Mouse (Mus musculus): ENCODE measurements around the gene Sox5.
"Not testable (repeated sequence)": the region's sequence is repeated elsewhere in the genome, so short reads cannot be mapped to it uniquely, and the experiment has no call there.

Sox5 gene

GRCm38 (mm10) chr6:144182429-144182828, 599.3 kb downstream of the Sox5 start:
- not testable (repeated sequence) for DNase-seq (ENCODE audit: low spot score in 2 of 2)

DNA sequence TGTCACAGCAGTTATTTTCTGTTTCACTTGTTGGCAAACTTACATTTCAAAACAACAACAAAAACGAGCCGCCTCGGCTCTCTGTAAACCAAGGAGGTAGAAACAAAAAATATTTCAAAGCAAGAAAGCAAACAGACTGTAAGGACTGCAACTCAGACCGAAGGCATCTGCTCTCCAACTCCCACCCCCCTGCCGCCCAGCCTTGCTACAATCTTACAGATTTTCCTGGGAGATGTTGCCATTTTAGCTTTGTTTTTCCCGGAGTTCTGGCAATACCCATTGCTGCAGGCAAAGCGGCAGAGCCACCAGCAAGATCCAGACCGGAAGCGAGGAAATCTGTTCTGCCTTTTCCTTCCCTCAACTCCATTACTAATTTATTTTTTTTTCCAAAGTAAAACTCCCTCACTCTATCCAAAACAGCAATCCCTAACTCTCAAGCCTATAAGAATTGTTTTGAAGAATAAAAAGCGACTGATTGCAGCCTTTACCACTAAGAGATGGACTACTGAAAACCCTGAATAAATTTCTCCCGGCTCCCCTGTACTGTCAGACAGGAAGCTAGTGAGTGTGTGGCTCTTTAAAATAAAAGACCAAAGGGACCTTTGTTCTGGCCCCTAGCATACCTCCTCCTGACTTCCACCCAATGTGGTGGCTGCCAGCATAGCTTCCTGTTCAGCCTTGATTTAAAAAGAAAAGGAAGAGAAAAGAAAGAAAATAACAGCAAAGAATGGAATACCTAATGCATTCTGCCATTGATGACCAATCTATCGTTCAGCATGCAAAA, 600.5 kb downstream of the Sox5 start:
- DNase-seq (ENCODE audit: low spot score in 2 of 2): no peak

GRCm38 (mm10) chr6:144179111-144179510, 602.7 kb downstream of the Sox5 start:
- no peak for DNase-seq (ENCODE audit: low spot score in 2 of 2)

DNA sequence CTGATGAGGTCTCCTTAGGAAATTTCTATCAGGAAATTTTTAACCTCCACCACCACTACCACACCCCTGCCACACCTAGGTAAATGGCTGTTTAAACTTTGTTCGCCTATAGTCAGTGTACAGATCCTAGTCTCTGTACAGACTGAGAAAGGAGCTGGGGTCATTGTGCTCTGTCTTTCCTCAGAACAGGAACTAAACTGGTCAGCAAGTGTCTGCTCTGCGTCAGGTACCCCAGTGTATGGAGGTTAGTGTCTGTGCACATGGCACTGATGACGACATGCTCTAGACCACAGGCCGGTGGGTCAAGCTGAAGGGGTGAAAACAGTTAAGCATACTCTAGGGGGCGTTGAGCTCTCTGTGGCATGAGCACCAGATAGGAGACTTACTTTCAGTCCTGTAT, 605.1 kb downstream of the Sox5 start:
- DNase-seq (ENCODE audit: low spot score in 2 of 2): no peak

GRCm38 (mm10) chr6:144175590-144175989, 606.2 kb downstream of the Sox5 start:
- no peak for DNase-seq (ENCODE audit: low spot score in 2 of 2)

DNA sequence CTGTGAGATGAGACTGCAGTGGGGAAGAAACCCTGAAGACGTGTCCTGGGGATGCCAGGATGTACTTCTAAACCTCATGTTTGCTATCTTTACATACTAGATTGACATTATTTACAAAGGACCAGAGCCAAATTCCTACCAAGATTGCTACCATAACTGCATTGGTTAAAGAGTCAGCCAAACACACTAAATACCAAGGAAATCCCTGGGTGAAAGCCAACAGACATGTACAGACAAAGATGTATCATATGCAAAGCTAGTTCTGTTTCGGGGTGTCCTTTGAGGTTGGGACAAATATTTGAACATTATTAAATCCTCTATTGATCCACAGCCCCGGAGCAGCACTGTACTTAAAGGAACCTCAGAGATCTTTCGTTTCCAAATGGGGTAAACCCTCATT, 611.2 kb downstream of the Sox5 start:
- DNase-seq (ENCODE audit: low spot score in 2 of 2): no peak

DNA sequence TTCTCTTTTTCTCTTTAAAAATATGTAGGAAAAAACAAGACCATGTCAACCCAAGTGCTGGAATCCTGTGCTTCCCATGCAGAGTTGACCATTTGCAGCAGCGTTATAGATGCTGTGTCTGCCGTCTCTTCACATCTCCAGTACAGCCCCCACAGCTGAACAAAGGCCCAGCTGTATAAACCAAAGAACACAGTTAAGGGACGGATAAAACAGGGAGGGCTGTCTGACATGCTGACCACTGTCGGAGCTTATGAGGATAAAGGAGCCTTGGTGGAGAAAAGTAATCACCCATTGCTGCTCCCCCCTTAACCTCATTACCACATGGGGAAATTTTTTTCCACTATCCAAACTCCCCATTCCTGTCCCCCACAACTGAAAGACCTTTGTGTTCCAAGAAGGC, 612.0 kb downstream of the Sox5 start:
- DNase-seq (ENCODE audit: low spot score in 2 of 2): no peak

DNA sequence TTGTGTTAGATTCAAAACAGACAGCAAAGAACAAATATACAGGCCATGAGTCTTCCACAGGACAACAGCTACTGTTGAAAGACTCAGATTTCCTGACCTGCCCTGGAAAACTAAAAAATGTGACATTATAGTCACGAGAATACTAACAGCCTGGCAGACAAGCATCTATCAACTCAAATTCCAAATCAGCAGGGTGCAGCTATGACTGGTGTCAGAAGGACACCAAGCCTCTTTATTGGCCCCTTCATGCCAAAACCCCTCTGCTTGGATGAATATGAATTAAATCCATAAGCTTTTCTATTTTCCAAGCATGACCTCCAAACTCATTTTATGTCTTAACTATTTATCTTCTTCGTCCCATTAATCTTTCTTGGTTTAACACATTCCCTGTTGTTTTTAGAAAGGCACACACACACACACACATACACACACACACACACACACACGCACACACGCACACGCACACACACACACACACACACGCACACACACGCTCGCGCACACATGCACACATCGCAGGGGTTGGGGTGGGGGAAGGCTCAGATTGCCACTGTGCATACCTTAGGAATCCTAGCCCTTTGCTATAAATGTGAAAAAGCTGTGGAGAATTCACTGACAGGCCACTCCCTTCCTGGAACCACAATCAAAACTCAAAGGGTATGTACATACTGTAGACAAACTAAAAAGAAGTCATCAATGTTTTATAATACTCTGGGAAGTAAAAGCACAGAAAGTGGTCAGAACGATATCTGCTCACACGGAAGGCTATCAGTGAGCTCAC, 612.9 kb downstream of the Sox5 start:
- no peak for DNase-seq (ENCODE audit: low spot score in 2 of 2)

GRCm38 (mm10) chr6:144167058-144167457, 614.7 kb downstream of the Sox5 start:
- no peak for DNase-seq (ENCODE audit: low spot score in 2 of 2)

DNA sequence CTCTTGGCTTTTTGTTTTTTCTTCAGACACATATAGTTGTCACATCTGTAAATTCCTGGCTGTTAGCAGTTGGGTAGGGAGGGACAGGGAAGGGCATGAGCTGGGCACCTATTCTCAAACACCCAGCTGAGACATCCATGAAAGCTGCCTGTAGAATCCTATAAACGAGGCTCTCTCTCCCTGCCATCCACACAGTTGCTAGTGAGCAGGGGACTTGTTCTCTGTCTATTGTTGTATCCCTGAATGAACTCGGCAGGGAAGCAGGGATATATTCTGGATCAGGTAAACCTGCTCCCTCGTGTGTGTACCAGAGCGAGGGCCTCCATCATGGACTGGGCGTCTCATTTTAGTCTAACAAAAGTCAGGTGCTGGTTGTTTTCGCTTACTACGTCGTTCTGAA, 615.1 kb downstream of the Sox5 start:
- DNase-seq (ENCODE audit: low spot score in 2 of 2): no peak

DNA sequence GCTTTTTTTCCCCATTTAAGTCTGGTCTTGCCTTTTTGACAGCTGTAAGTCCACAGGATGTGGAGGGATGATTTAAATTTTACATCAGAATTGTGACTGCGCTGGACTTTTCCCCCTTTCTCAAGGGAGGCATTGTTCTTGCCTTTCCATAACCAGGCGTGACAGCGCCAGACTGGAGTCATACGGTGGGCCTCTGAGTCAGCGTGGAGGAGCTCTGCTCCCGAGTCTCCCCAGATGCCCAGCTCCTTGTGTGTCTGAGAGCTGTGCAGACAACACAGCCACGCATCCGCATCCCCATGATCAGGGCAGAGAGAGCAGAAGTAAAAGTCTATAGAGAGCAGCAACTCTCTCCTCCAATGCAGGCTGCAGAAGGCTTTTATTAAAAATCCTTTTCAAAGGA, 615.7 kb downstream of the Sox5 start:
- no peak for DNase-seq (ENCODE audit: low spot score in 2 of 2)

- no peak for DNase-seq (ENCODE audit: low spot score in 2 of 2)
Measured at GRCm38 (mm10) chr6:144163501-144163900, 618.3 kb downstream of the Sox5 start.

DNA sequence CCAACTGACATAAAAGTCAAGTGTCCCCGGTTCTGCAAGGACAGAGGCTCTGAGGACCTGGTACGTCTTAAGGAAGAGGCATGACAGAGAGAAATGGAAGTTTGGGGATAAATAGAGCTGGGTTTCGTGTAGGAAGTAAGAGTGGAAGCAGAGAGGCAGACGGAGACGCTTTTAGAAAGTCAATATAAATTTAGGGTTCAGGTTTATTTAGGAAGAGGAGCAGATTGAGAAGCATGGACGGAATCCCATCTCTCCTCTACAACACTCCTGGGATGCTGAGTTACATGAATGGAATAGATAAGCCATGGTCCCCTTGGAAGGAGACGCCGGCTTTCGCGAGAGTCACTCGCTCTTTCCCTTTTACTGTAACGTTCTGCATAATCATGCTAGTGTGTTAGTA, 623.1 kb downstream of the Sox5 start:
- no peak for DNase-seq (ENCODE audit: low spot score in 2 of 2)

GRCm38 (mm10) chr6:144154892-144155424, 626.8 kb downstream of the Sox5 start:
- no peak for DNase-seq (ENCODE audit: low spot score in 2 of 2)

DNA sequence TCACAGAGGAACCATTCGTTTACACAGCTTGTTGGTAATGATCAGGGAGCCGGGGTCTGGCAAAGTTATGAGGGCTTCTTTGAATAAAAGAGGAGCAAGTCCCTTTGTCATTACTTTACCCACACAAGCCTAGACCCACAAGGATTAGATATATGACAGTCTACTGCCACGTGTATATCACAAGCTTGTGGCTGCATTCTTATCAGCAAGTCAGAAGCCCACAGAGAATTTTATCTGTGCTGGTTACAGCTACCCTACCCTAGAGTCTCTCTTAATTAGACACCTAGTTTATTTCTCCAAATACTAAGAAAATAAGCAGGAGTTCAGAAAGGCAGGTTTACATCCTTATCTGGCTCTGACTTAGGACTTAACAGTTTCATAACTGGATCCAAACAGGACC, 629.8 kb downstream of the Sox5 start:
- DNase-seq (ENCODE audit: low spot score in 2 of 2): no peak

DNA sequence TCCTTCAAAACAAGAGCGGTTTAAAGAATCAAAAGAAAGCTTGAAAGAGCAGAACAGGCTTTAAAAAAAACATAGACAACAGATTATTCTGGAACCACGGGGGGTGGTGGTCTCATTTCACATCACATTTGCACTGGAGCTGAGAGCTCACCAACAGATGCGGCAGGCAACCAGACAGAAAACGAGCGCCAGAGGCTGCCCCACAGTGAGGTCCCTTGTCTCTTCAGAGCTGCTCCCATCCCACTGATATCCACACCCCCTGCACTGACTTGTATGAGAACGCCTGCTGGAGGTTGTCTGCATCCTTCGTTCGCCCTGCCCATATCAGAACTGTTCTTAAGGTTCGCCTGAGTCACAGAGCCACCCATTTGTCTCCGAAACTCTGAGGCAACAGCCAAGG, 630.7 kb downstream of the Sox5 start:
- no peak for DNase-seq (ENCODE audit: low spot score in 2 of 2)

DNA sequence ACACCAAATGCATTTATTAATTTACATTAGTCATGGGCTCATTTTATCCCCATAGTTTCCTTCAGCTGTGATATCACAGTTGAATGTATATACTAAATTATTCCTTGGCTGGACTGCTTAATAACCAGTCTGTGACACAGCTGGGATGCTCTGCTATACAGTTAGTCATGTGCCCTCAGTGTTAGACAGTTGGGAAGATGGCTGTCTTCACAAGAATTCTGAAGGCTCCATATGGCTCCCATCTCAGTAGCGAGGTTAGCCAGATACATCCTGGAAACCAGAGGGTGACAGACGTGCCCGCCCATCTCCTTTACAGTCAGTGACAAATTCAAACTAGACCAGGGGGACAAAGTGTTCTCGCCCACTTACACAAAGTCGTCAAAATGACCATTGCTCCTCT, 644.4 kb downstream of the Sox5 start:
- DNase-seq (ENCODE audit: low spot score in 2 of 2): no peak

DNA sequence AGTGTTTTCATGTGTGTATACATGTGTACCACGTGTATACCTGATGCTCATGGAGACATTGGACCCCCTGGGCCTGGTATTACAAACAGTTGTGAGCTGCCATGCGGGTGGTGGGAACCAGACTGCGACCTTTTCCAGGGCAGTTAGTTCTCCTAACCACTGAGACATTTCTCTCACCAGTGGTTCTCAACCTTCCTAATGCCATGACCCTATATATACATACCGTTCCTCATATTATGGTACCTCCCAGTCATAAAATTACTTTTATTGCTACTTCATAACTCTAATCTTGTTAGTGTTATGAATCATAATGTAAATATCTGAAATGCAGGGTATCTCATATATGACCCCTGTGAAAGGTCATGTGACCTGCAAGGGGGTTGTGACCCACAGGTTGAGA, 644.9 kb downstream of the Sox5 start:
- no peak for DNase-seq (ENCODE audit: low spot score in 2 of 2)

DNA sequence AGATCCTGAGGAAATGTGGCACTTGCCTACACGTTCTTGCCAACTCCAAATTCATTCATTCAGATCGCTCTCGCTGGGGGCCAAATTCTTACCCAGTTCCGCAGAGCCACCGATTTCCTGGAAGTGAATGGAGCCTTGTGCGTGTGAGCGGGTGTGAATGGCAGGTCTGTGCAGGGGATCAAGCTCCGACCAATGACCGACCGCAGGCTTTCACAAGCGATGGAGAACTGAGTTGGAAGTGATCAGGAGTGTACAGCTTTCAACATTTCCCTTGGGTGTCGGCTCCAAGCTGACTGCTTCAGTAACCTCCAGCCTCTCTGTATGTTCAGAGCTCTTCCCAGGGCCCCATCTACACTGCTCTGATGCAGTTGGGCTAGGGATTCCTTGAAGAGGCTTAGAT, 651.9 kb downstream of the Sox5 start:
- no peak for DNase-seq (ENCODE audit: low spot score in 2 of 2)

DNA sequence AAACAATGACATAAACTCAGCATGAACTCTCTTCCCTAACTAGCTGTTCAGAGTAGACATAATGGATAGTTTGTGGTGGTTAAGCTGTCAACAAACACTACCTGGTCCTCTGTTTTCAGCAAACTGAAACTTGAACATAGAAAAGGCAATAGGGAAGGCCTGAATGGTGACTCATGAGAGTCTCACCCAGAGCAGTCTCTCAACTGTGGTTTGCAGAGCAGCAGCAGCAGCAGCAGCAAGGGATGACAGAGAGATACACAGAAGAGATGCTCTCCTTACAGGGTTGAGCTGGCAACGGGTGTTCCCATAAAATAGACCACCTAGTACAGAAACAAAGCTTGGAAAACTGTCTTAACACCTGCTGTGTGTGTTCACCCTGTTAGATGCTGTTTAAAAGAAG, 661.8 kb downstream of the Sox5 start:
- DNase-seq (ENCODE audit: low spot score in 2 of 2): no peak

DNA sequence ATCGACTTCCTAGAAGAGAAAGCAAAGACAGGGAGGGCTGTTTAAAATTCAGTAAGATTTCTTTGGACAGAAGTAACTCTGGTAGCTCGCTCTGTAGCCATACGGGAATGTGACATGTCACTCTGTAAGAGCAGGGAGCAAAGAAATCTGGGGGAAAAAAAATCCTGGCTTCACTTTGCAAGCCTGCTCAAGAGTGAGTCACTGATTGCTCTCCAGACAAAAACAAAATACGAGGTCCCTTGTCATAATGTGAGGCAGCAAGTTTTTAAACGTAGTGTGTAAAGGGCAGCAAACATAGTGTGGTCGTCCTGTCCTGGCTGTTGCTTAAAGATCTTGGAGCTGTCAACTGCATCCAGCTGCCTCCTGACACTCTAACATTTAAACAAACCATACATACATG, 665.1 kb downstream of the Sox5 start:
- no peak for DNase-seq (ENCODE audit: low spot score in 2 of 2)

DNA sequence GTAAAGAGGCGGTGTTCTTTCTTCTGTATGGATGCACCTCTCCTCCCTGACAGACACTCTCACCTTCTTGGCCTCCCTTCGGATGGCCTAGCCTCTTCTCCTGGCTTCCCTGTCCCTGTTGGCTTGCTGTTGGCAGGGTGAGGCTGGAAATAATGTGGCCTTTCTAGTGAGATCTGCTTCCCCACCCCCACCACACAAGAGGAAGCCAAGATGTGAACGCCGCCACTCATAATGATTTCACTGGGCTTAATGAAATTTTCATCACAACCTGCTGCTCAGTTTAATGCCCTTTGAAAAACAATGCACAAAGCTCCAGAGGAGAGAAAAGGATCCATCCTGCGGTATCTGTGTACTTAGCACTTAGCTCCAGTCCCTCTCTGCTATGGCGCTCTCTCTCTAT, 670.2 kb downstream of the Sox5 start:
- DNase-seq (ENCODE audit: low spot score in 2 of 2): no peak

DNA sequence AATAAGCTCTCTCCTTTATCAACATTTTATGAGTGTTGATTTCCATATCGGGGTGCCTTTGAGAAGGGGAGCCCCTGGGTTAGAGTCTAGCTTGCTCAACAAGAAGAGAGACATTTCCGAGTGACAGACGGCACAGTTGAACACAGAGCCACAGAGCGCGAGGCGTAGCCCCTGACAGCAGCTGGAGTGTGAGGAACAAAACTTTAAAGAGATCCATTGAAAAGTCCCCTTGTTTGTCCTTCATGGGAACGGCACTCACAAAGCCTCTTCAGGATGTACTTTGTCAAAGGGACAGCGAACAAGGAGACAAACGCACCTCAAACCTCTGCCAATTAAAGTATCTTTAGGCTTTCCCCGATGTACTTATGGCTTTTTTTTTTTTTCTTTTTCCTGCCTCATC, 674.9 kb downstream of the Sox5 start:
- no peak for DNase-seq (ENCODE audit: low spot score in 2 of 2)

Measured in urinary bladder, postnatal 36 days (tissue).